Mouse (Mus musculus) Patski (cell line): ENCODE data around the gene Ssh3. TPM values are rescaled to one million over a fixed set of nuclear protein-coding genes. Genes with fewer than 3 reads are reported as not detected.

ENCODE experiments used
- ATAC-seq: fragments of 100-300 bp; one replicate; pipeline ENCODE4 v1.8.0; 2021
- CTCF ChIA-PET: fragments of 350-600 bp; sonication (Branson Sonifier 250); formaldehyde crosslinking; loops from one replicate; lab custom pipeline; 2022; ENCODE audit warnings: inconsistent platforms; lab: Charles Lee
- POLR2A ChIA-PET: fragments of 350-600 bp; sonication (Branson Sonifier 250); formaldehyde crosslinking; loops from one replicate; lab custom pipeline; 2022; ENCODE audit warnings: antibody characterized with exemption, inconsistent platforms; lab: Charles Lee
- DNase-seq: peaks from one replicate; pipeline ENCODE4 v3.0.0-alpha.2; 2011; ENCODE audit warnings: low read depth, low spot score
- H3K27me3 ChIP-seq: fragments of 371-371 bp; one replicate; pipeline ENCODE4 v1.5.1; 2021
- CTCF ChIP-seq: fragments of 100-300 bp; IDR thresholded peaks from one replicate; pipeline ENCODE4 v1.5.1; 2021
- in situ Hi-C: fragments of 300-500 bp; cut with MboI; formaldehyde crosslinking; loops from 3 replicates; pipeline ENCODE4 v1.11.1; 2018; ENCODE audit warnings: low pct_unique_long_range_greater_than_20kb, mixed read lengths
- polyA plus RNA-seq: library from polyadenylated mRNA; unstranded; gene quantifications from one replicate; pipeline ENCODE4 v1.2.3, GENCODE M21; 2021

Ssh3 gene
- polyA plus RNA-seq, 1 experiment from 2014 or later = 71.3 TPM

- ChIA-PET POLR2A (no interaction called here), CTCF (no interaction called here)
- no peak for DNase-seq
- no peak for ATAC-seq
- no peak for TF ChIP-seq CTCF
- H3K27me3 ChIP-seq = no peaks in the 10 kb centered on the region
- in situ Hi-C loops = no loop called here
Measured at GRCm38 (mm10) chr19:4280425-4280824, 11.4 kb upstream of the Ssh3 start.

- H3K27me3 ChIP-seq = no peaks in the 10 kb centered on the region
- in situ Hi-C loops = no loop called here
- CTCF ChIA-PET = no interaction called here
- POLR2A ChIA-PET = no interaction called here
- ATAC-seq = no peak
- DNase-seq = no peak
- no peak for TF ChIP-seq CTCF
Measured at GRCm38 (mm10) chr19:4279487-4279886, 10.5 kb upstream of the Ssh3 start.

GRCm38 (mm10) chr19:4270972-4271371 is 2.0 kb upstream of the Ssh3 start:
- no peak for DNase-seq
- no peaks in the 10 kb centered on the region for H3K27me3 ChIP-seq
- in situ Hi-C loops = no loop called here
- ATAC-seq = no peak
- POLR2A ChIA-PET = no interaction called here
- no peak for TF ChIP-seq CTCF
- CTCF ChIA-PET = interaction anchor here (2.4 kb wide), 1 partner anchor 12 kb away, joined by 8 read pairs; the partner anchor contains the start of gene Ankrd13d

- no peaks in the 10 kb centered on the region for H3K27me3 ChIP-seq
- POLR2A ChIA-PET = no interaction called here
- CTCF ChIA-PET = interaction anchor here (1.3 to 1.9 kb wide), 2 partner anchors 12 to 32 kb away, joined by 6 read pairs; partner anchors contain the start of gene Ankrd13d
- in situ Hi-C loops = no loop called here
- no peak for ATAC-seq
- TF ChIP-seq CTCF = no peak
- no peak for DNase-seq
Measured at GRCm38 (mm10) chr19:4270187-4270586, 1.2 kb upstream of the Ssh3 start.

- in situ Hi-C loops = no loop called here
- POLR2A ChIA-PET = no interaction called here
- ATAC-seq = no peak
- CTCF ChIA-PET = no interaction called here
- no peaks in the 10 kb centered on the region for H3K27me3 ChIP-seq
- DNase-seq = no peak
- TF ChIP-seq CTCF = no peak
Measured at GRCm38 (mm10) chr19:4265956-4266355, 3.0 kb downstream of the Ssh3 start.

- POLR2A ChIA-PET = no interaction called here
- DNase-seq (no peak), ATAC-seq (no peak)
- CTCF ChIA-PET = interaction anchor here (1.0 to 1.6 kb wide), 3 partner anchors 19 to 69 kb away, joined by 3 to 5 read pairs (median 3); partner anchors contain the start of gene Ankrd13d
- in situ Hi-C loops = no loop called here
- no peaks in the 10 kb centered on the region for H3K27me3 ChIP-seq
- TF ChIP-seq CTCF = no peak
Measured at GRCm38 (mm10) chr19:4264171-4264780, 4.7 kb downstream of the Ssh3 start.

GRCm38 (mm10) chr19:4263702-4264101 is 5.3 kb downstream of the Ssh3 start:
- no peaks in the 10 kb centered on the region for H3K27me3 ChIP-seq
- TF ChIP-seq CTCF = no peak
- CTCF ChIA-PET = no interaction called here
- no peak for ATAC-seq
- in situ Hi-C loops = no loop called here
- POLR2A ChIA-PET = no interaction called here
- no peak for DNase-seq

GRCm38 (mm10) chr19:4262756-4263155 is 6.2 kb downstream of the Ssh3 start:
- ChIA-PET POLR2A (no interaction called here), CTCF (interaction anchor here (1.5 kb wide), 1 partner anchor 21 kb away, joined by 4 read pairs; no protein-coding TSS in a partner anchor)
- in situ Hi-C loops = no loop called here
- H3K27me3 ChIP-seq = no peaks in the 10 kb centered on the region
- DNase-seq (no peak), ATAC-seq (no peak)
- TF ChIP-seq CTCF = no peak

GRCm38 (mm10) chr19:4261038-4261698 is 7.8 kb downstream of the Ssh3 start:
- TF ChIP-seq CTCF = no peak

GRCm38 (mm10) chr19:4257897-4258252 is 11.1 kb downstream of the Ssh3 start:
- peak; percentile 8 for ATAC-seq
- TF ChIP-seq CTCF = no peak
- CTCF ChIA-PET = interaction anchor here (0.7 to 3.0 kb wide), 18 partner anchors 9 to 232 kb away, joined by 3 to 12 read pairs (median 4); partner anchors contain the start of genes Grk2 and Ssh3

More at GRCm38 (mm10) chr19:4261038-4261698, 7.8 kb downstream of the Ssh3 start:
- no peak for ATAC-seq
- in situ Hi-C loops = no loop called here
- no peak for DNase-seq
- CTCF ChIA-PET = interaction anchor here (1.2 to 1.5 kb wide), 2 partner anchors 23 to 54 kb away, joined by 3 to 4 read pairs; no protein-coding TSS in a partner anchor
- POLR2A ChIA-PET = interaction anchor here (0.6 kb wide), 1 partner anchor 47 kb away, joined by 3 read pairs; the partner anchor contains the start of gene AC109138.7
- no peaks in the 10 kb centered on the region for H3K27me3 ChIP-seq

More at GRCm38 (mm10) chr19:4257897-4258252, 11.1 kb downstream of the Ssh3 start:
- POLR2A ChIA-PET = interaction anchor here (0.7 to 1.4 kb wide), 3 partner anchors 25 to 48 kb away, joined by 4 to 6 read pairs (median 4); partner anchors contain the start of gene Ankrd13d
- no peak for DNase-seq
- in situ Hi-C loops = loop anchor here (5.0 to 10.0 kb wide), 2 partner anchors 54 to 157 kb away; no protein-coding TSS in a partner anchor
- H3K27me3 ChIP-seq = no peaks in the 10 kb centered on the region
